Mouse (Mus musculus) adrenal gland, adult (tissue): Measurements from ENCODE around the gene Spred2.
A peak's percentile ranks its signal among the peaks of the same experiment; 100 is the strongest.

Source experiments
- DNase-seq, 2 experiments: peaks; one replicate each; pipeline ENCODE4 v3.0.0; 2022 to 2023; ENCODE audit warnings: low spot score in 1 of 2; ENCODE audit not compliant: inconsistent age in 2 of 2

Gene Spred2

GRCm38 (mm10) chr11:19982779-19983178 is 58.6 kb downstream of the Spred2 start:
- DNase-seq, result no peak

- DNase-seq, result no peak
These were observed 59.1 kb downstream of the Spred2 start for GRCm38 (mm10) chr11:19983298-19983697.

- DNase-seq, result no peak
These were observed 59.9 kb downstream of the Spred2 start for GRCm38 (mm10) chr11:19984029-19984428.

GRCm38 (mm10) chr11:19985283-19985854 is 61.2 kb downstream of the Spred2 start:
- DNase-seq, result no peak

GRCm38 (mm10) chr11:19986443-19986861 is 62.3 kb downstream of the Spred2 start:
- DNase-seq, result no peak

GRCm38 (mm10) chr11:19986871-19987755 is 62.9 kb downstream of the Spred2 start:
- peak; percentile 37 to 78 for DNase-seq

GRCm38 (mm10) chr11:19987756-19988091 is 63.5 kb downstream of the Spred2 start:
- no peak for DNase-seq

GRCm38 (mm10) chr11:19988224-19988623 is 64.0 kb downstream of the Spred2 start:
- no peak for DNase-seq

GRCm38 (mm10) chr11:19988631-19989030 is 64.5 kb downstream of the Spred2 start:
- DNase-seq, result no peak

GRCm38 (mm10) chr11:19989141-19989910 is 65.2 kb downstream of the Spred2 start:
- DNase-seq, result no peak

GRCm38 (mm10) chr11:19990731-19991130 is 66.6 kb downstream of the Spred2 start:
- no peak for DNase-seq

GRCm38 (mm10) chr11:19991303-19991976 is 67.3 kb downstream of the Spred2 start:
- peak in 1 of 2 experiments; percentile 43 for DNase-seq

- DNase-seq, result peak in 1 of 2 experiments; percentile 46
These were observed 68.4 kb downstream of the Spred2 start for GRCm38 (mm10) chr11:19992341-19993281.

- DNase-seq, result no peak
These were observed 69.6 kb downstream of the Spred2 start for GRCm38 (mm10) chr11:19993753-19994152.

- no peak for DNase-seq
These were observed 70.2 kb downstream of the Spred2 start for GRCm38 (mm10) chr11:19994262-19994790.

GRCm38 (mm10) chr11:19997940-19998339 is 73.8 kb downstream of the Spred2 start:
- DNase-seq, result peak; percentile 38 to 62

- no peak for DNase-seq
These were observed 78.7 kb downstream of the Spred2 start for GRCm38 (mm10) chr11:20002883-20003282.

- DNase-seq, result no peak
These were observed 83.5 kb downstream of the Spred2 start for GRCm38 (mm10) chr11:20007701-20008100.

GRCm38 (mm10) chr11:20011210-20011978 is 87.2 kb downstream of the Spred2 start:
- peak in 1 of 2 experiments; percentile 58 for DNase-seq
